28 mouse cellular contexts compared by ENCODE assay signal in genomic region chr6:134163346-134163745, GRCm38 (mm10).
"Had no signal": no experiment of that assay in that cellular context is flagged by ENCODE, and none has a peak within 500 bp of the region (broad histone marks: within the 10 kb centered on the region; RNA-seq: fewer than 3 reads in every experiment).

No protein-coding gene starts in this region.

- H3K9me3 ChIP-seq: embryonic facial prominence, embryonic 10.5 days; embryonic facial prominence, embryonic 12.5 days; embryonic facial prominence, embryonic 13.5 days; embryonic facial prominence, embryonic 15.5 days; forebrain, embryonic 10.5 days; forebrain, embryonic 12.5 days; forebrain, embryonic 13.5 days; forebrain, embryonic 15.5 days had no signal

- H3K36me3 ChIP-seq: embryonic facial prominence, embryonic 15.5 days; forebrain, embryonic 15.5 days had no signal

- H3K27me3 ChIP-seq: embryonic facial prominence, embryonic 12.5 days; embryonic facial prominence, embryonic 13.5 days; embryonic facial prominence, embryonic 15.5 days; forebrain, embryonic 12.5 days; forebrain, embryonic 13.5 days; forebrain, embryonic 15.5 days had no signal

- H3K27ac ChIP-seq: embryonic facial prominence, embryonic 10.5 days; embryonic facial prominence, embryonic 12.5 days; embryonic facial prominence, embryonic 13.5 days; embryonic facial prominence, embryonic 15.5 days; forebrain, embryonic 12.5 days; forebrain, embryonic 13.5 days; forebrain, embryonic 15.5 days; gastrocnemius, adult 2 months had no signal

- H3K9ac ChIP-seq: embryonic facial prominence, embryonic 12.5 days; embryonic facial prominence, embryonic 13.5 days; embryonic facial prominence, embryonic 15.5 days; forebrain, embryonic 12.5 days; forebrain, embryonic 13.5 days; forebrain, embryonic 15.5 days; forebrain, postnatal 0 days had no signal

- H3K4me2 ChIP-seq: embryonic facial prominence, embryonic 12.5 days; embryonic facial prominence, embryonic 13.5 days; embryonic facial prominence, embryonic 15.5 days; forebrain, embryonic 12.5 days; forebrain, embryonic 13.5 days; forebrain, embryonic 15.5 days had no signal

- ATAC-seq: forebrain, embryonic 13.5 days; forebrain, embryonic 14.5 days; forebrain, embryonic 15.5 days; forebrain, embryonic 16.5 days; forebrain, postnatal 0 days had no signal

- H3K4me1 ChIP-seq: embryonic facial prominence, embryonic 15.5 days; forebrain, embryonic 12.5 days; forebrain, embryonic 13.5 days; forebrain, embryonic 15.5 days had no signal

- DNase-seq: cerebellum, adult 18-20 months; cerebellum, adult 2 months; cerebellum, adult 8-10 months; cerebellum, adult 9-10 months; cerebellum, adult 9-11 months; cerebellum, postnatal 10 days; cerebellum, postnatal 14 days; cerebellum, postnatal 25 days; cerebellum, postnatal 36 days; embryo, embryonic 11 days; forebrain, postnatal 0 days; gastrocnemius, adult 2 months; gastrocnemius, postnatal 10 days; gastrocnemius, postnatal 14 days; gastrocnemius, postnatal 25 days; gastrocnemius, postnatal 36 days; heart, adult 18-20 months had no signal

- H3K4me3 ChIP-seq: embryonic facial prominence, embryonic 10.5 days; embryonic facial prominence, embryonic 12.5 days; embryonic facial prominence, embryonic 13.5 days; embryonic facial prominence, embryonic 15.5 days; erythroblast, embryonic 14.5 days; forebrain, embryonic 10.5 days; forebrain, embryonic 12.5 days; forebrain, embryonic 13.5 days; forebrain, embryonic 15.5 days; gastrocnemius, adult 2 months had no signal
